Mouse (Mus musculus) forebrain, postnatal 0 days (tissue): Measurements from ENCODE around the gene Larp1. TPM values are rescaled to one million over a fixed set of nuclear protein-coding genes. Genes with fewer than 3 reads are reported as not detected.

Source experiments
- ATAC-seq: fragments of 200-750 bp; cut with Nextera tagmentation; 2 replicates; pipeline ENCODE4 v1.8.0; 2017; ENCODE audit warnings: mild to moderate bottlenecking, moderate library complexity
- DNase-seq: peaks from one replicate; pipeline ENCODE4 v3.0.0-alpha.2; 2015
- H3K27ac ChIP-seq: fragments of 300-500 bp; sonication (generic); 2 replicates; pipeline ENCODE4 v1.5.1; 2014; ENCODE audit warnings: low read depth, mild to moderate bottlenecking, antibody characterized with exemption, low read length, moderate library complexity, mixed read lengths
- H3K27me3 ChIP-seq: fragments of 300-500 bp; sonication (generic); 2 replicates; pipeline ENCODE4 v1.6.1; 2014; ENCODE audit warnings: mild to moderate bottlenecking, low read length, mixed read lengths; ENCODE audit not compliant: insufficient read depth
- H3K36me3 ChIP-seq: fragments of 300-500 bp; sonication (generic); 2 replicates; pipeline ENCODE4 v1.6.1; 2014; ENCODE audit warnings: mild to moderate bottlenecking, moderate library complexity; ENCODE audit not compliant: insufficient read depth
- H3K4me1 ChIP-seq: fragments of 300-500 bp; sonication (generic); 2 replicates; pipeline ENCODE4 v1.6.1; 2014; ENCODE audit warnings: antibody characterized with exemption; ENCODE audit not compliant: insufficient read depth
- H3K4me2 ChIP-seq: fragments of 300-500 bp; sonication (generic); 2 replicates; pipeline ENCODE4 v1.6.1; 2014; ENCODE audit warnings: low read depth, mild to moderate bottlenecking, moderate library complexity
- H3K4me3 ChIP-seq: fragments of 300-500 bp; sonication (generic); 2 replicates; pipeline ENCODE4 v1.5.1; 2014; ENCODE audit warnings: low read depth, low read length, mixed read lengths
- H3K9ac ChIP-seq: fragments of 300-500 bp; sonication (generic); 2 replicates; pipeline ENCODE4 v1.6.1; 2014; ENCODE audit warnings: mild to moderate bottlenecking
- H3K9me3 ChIP-seq: fragments of 300-500 bp; sonication (generic); 2 replicates; pipeline ENCODE4 v1.6.1; 2016; ENCODE audit warnings: low read length
- CTCF ChIP-seq: sonication (generic); IDR thresholded peaks from 2 replicates; pipeline ENCODE4 v1.5.1; 2016; ENCODE audit warnings: antibody characterized with exemption, control low read depth, low read depth
- WGBS: fragments of 180-500 bp; shearing (Covaris S2); extraction: QIAGEN DNeasy Blood & Tissue Kit; methylation state at CpG from one replicate; pipeline ENCODE4 v1.1.7; 2014; 5-methylcytosine and 5-hydroxymethylcytosine counted together
- polyA plus RNA-seq: library from polyadenylated mRNA; unstranded; fragments of >200 nt; fragmentation: Nextera tagmentation; extraction: Ambion mirVana; gene quantifications from 2 replicates; pipeline ENCODE4 v1.2.1, GENCODE M21; 2015
- total RNA-seq: library from RNA; depleted of rRNA; stranded (reverse); fragments of >200 nt; gene quantifications from 2 replicates; pipeline ENCODE4 v1.2.3, GENCODE M21; 2014; rRNA removed

Larp1 gene
- total and polyA plus RNA-seq, 2 experiments from 2014 or later: 13.3 to 43.9 TPM

GRCm38 (mm10) chr11:58104351-58104791, 95.5 kb downstream of the Larp1 start:
- WGBS: 2% methylated on average over 24 of the region's 24 CpGs
- ATAC-seq (peak; percentile 36), DNase-seq (peak; percentile 66)
- no peaks in the 10 kb centered on the region for H3K27me3 ChIP-seq
- no peak for TF ChIP-seq CTCF
- no peaks in the 10 kb centered on the region for H3K36me3 ChIP-seq
- H3K9ac ChIP-seq: peak overlapping the region; percentile 86
- H3K4me2 ChIP-seq: peak overlapping the region; percentile 65
- H3K27ac ChIP-seq: peak overlapping the region; percentile 85
- peak overlapping the region; percentile 63 for H3K4me3 ChIP-seq
- H3K4me1 ChIP-seq: peaks cover 14% of the 10 kb centered on the region
- H3K9me3 ChIP-seq: no peaks in the 10 kb centered on the region

GRCm38 (mm10) chr11:58107009-58107408, 98.1 kb downstream of the Larp1 start:
- DNase-seq (peak; percentile 32), ATAC-seq (no peak)
- Histone ChIP-seq H3K4me3 (no peak overlapping the region), H3K27me3 (no peaks in the 10 kb centered on the region), H3K4me1 (peaks cover 14% of the 10 kb centered on the region), H3K9me3 (no peaks in the 10 kb centered on the region), H3K4me2 (no peak overlapping the region), H3K36me3 (peaks cover 18% of the 10 kb centered on the region), H3K27ac (no peak overlapping the region), H3K9ac (no peak overlapping the region)
- WGBS: 43% methylated on average over 3 of the region's 3 CpGs
- peak; percentile 51 for TF ChIP-seq CTCF

GRCm38 (mm10) chr11:58107664-58108337, 98.9 kb downstream of the Larp1 start:
- no peaks in the 10 kb centered on the region for H3K9me3 ChIP-seq
- H3K4me3 ChIP-seq: no peak overlapping the region
- no peak overlapping the region for H3K9ac ChIP-seq
- DNase-seq (no peak), ATAC-seq (no peak)
- H3K4me2 ChIP-seq: no peak overlapping the region
- peaks cover 14% of the 10 kb centered on the region for H3K4me1 ChIP-seq
- H3K27me3 ChIP-seq: no peaks in the 10 kb centered on the region
- no peak overlapping the region for H3K27ac ChIP-seq
- H3K36me3 ChIP-seq: peaks cover 22% of the 10 kb centered on the region
- 87% methylated on average over 4 of the region's 4 CpGs for WGBS
- TF ChIP-seq CTCF: no peak

Other genes starting within 250 kb of the Larp1 start
- gene Sap30l, start 207.4 kb upstream of the Larp1 start, total RNA-seq: 26.6 and 35.4 TPM in 2 replicates
- gene Sap30l, start 207.4 kb upstream of the Larp1 start, polyA plus RNA-seq: 11.4 and 15.3 TPM in 2 replicates
- gene Hand1, start 176.2 kb upstream of the Larp1 start, total RNA-seq: not detected in 2 replicates
- gene Hand1, start 176.2 kb upstream of the Larp1 start, polyA plus RNA-seq: not detected in 2 replicates
- gene Gm12248, start 84.1 kb downstream of the Larp1 start, total RNA-seq: not detected in 2 replicates
- not detected in 2 replicates for gene Gm12248, start 84.1 kb downstream of the Larp1 start, polyA plus RNA-seq
- 100 and 121 TPM in 2 replicates for gene Cnot8, start 95.1 kb downstream of the Larp1 start, total RNA-seq
- gene Cnot8, start 95.1 kb downstream of the Larp1 start, polyA plus RNA-seq: 107 and 114 TPM in 2 replicates
- gene Gemin5, start 159.5 kb downstream of the Larp1 start, total RNA-seq: 18.4 and 19.2 TPM in 2 replicates
- gene Gemin5, start 159.5 kb downstream of the Larp1 start, polyA plus RNA-seq: 6.2 and 9.1 TPM in 2 replicates
- gene Mrpl22, start 162.6 kb downstream of the Larp1 start, total RNA-seq: 39.4 and 70.9 TPM in 2 replicates
- 107 TPM in 2 replicates for gene Mrpl22, start 162.6 kb downstream of the Larp1 start, polyA plus RNA-seq
- gene Igtp, start 190.5 kb downstream of the Larp1 start, total RNA-seq: 1.1 and 1.8 TPM in 2 replicates
- 1.7 and 2.6 TPM in 2 replicates for gene Igtp, start 190.5 kb downstream of the Larp1 start, polyA plus RNA-seq
- gene Irgm2, start 190.6 kb downstream of the Larp1 start, total RNA-seq: 1.2 and 2.3 TPM in 2 replicates
- gene Irgm2, start 190.6 kb downstream of the Larp1 start, polyA plus RNA-seq: 0.64 and 0.70 TPM in 2 replicates